Mouse (Mus musculus) fibroblast of lung, adult 2 months (primary cell): ENCODE data around the gene Pdgfd.

Experiments
- DNase-seq: peaks from one replicate; pipeline ENCODE4 v3.0.0-alpha.2; 2011; ENCODE audit warnings: low read depth

Gene Pdgfd

GRCm38 (mm10) chr9:6317114-6317513, 148.7 kb downstream of the Pdgfd start:
- no peak for DNase-seq

- DNase-seq = no peak
Measured at GRCm38 (mm10) chr9:6325408-6325807, 157.0 kb downstream of the Pdgfd start.

- no peak for DNase-seq
Measured at GRCm38 (mm10) chr9:6333499-6333898, 165.1 kb downstream of the Pdgfd start.

- DNase-seq = no peak
Measured at GRCm38 (mm10) chr9:6336236-6336635, 167.9 kb downstream of the Pdgfd start.

- no peak for DNase-seq
Measured at GRCm38 (mm10) chr9:6337891-6338290, 169.5 kb downstream of the Pdgfd start.

GRCm38 (mm10) chr9:6338344-6338743, 170.0 kb downstream of the Pdgfd start:
- no peak for DNase-seq

- DNase-seq = no peak
Measured at GRCm38 (mm10) chr9:6339394-6339793, 171.0 kb downstream of the Pdgfd start.

GRCm38 (mm10) chr9:6340750-6341149, 172.4 kb downstream of the Pdgfd start:
- DNase-seq = no peak

- no peak for DNase-seq
Measured at GRCm38 (mm10) chr9:6342854-6343253, 174.5 kb downstream of the Pdgfd start.

GRCm38 (mm10) chr9:6344514-6344913, 176.1 kb downstream of the Pdgfd start:
- no peak for DNase-seq

GRCm38 (mm10) chr9:6344924-6345323, 176.5 kb downstream of the Pdgfd start:
- DNase-seq = no peak

- no peak for DNase-seq
Measured at GRCm38 (mm10) chr9:6345366-6345765, 177.0 kb downstream of the Pdgfd start.

- no peak for DNase-seq
Measured at GRCm38 (mm10) chr9:6353257-6353960, 185.0 kb downstream of the Pdgfd start.

GRCm38 (mm10) chr9:6360795-6361194, 192.4 kb downstream of the Pdgfd start:
- DNase-seq = no peak

GRCm38 (mm10) chr9:6366550-6366949, 198.2 kb downstream of the Pdgfd start:
- no peak for DNase-seq

- no peak for DNase-seq
Measured at GRCm38 (mm10) chr9:6401764-6402163, 233.4 kb downstream of the Pdgfd start.

- no peak for DNase-seq
Measured at GRCm38 (mm10) chr9:6406535-6406934, 238.2 kb downstream of the Pdgfd start.

GRCm38 (mm10) chr9:6407972-6408371, 239.6 kb downstream of the Pdgfd start:
- DNase-seq = no peak

- DNase-seq = no peak
Measured at GRCm38 (mm10) chr9:6424606-6425005, 256.2 kb downstream of the Pdgfd start.
